Mouse (Mus musculus): Measurements from ENCODE around the gene Grip1.
A peak's percentile ranks its signal among the peaks of the same experiment; 100 is the strongest.

Grip1 gene

GRCm38 (mm10) chr10:120130621-120131020 lies 677.0 kb downstream of the Grip1 start:
- peak; percentile 53 for DNase-seq (ENCODE audit: low read depth, low spot score)

- no peak for DNase-seq (ENCODE audit: low read depth, low spot score)
These were observed 680.1 kb downstream of the Grip1 start for GRCm38 (mm10) chr10:120133697-120134096.

GRCm38 (mm10) chr10:120136020-120136562 lies 682.5 kb downstream of the Grip1 start:
- no peak for DNase-seq (ENCODE audit: low read depth, low spot score)
